Mouse (Mus musculus) kidney, embryonic 15.5 days (tissue): Measurements from ENCODE around the gene Arel1. TPM values are rescaled to one million over a fixed set of nuclear protein-coding genes. Genes with fewer than 3 reads are reported as not detected.
A peak's percentile ranks its signal among the peaks of the same experiment; 100 is the strongest.

Experiments
- ATAC-seq: fragments of 200-750 bp; cut with Nextera tagmentation; replicated peaks from 2 replicates; pipeline ENCODE4 v1.8.0; 2017; ENCODE audit warnings: moderate TSS enrichment; ENCODE audit not compliant: low FRiP score
- H3K27ac ChIP-seq: fragments of 300-500 bp; sonication (generic); 2 replicates; pipeline ENCODE4 v1.5.1; 2015; ENCODE audit warnings: mild to moderate bottlenecking, inconsistent platforms
- H3K27me3 ChIP-seq: fragments of 300-500 bp; sonication (generic); 2 replicates; pipeline ENCODE4 v1.6.1; 2015; ENCODE audit warnings: inconsistent platforms
- H3K36me3 ChIP-seq: fragments of 300-500 bp; sonication (generic); 2 replicates; pipeline ENCODE4 v1.6.1; 2015; ENCODE audit warnings: inconsistent platforms
- H3K4me1 ChIP-seq: fragments of 300-500 bp; sonication (generic); 2 replicates; pipeline ENCODE4 v1.6.1; 2015; ENCODE audit warnings: inconsistent platforms
- H3K4me2 ChIP-seq: fragments of 300-500 bp; sonication (generic); 2 replicates; pipeline ENCODE4 v1.6.1; 2015; ENCODE audit warnings: moderate library complexity, mild to moderate bottlenecking, inconsistent platforms
- H3K4me3 ChIP-seq: fragments of 300-500 bp; sonication (generic); replicated peaks from 2 replicates; pipeline ENCODE4 v1.5.1; 2015; ENCODE audit warnings: mild to moderate bottlenecking, inconsistent platforms
- H3K9ac ChIP-seq: fragments of 300-500 bp; sonication (generic); 2 replicates; pipeline ENCODE4 v1.6.1; 2015; ENCODE audit warnings: mild to moderate bottlenecking, inconsistent platforms
- H3K9me3 ChIP-seq: fragments of 300-500 bp; sonication (generic); replicated peaks from 2 replicates; pipeline ENCODE4 v1.6.1; 2016; ENCODE audit warnings: inconsistent platforms
- WGBS: fragments of 180-500 bp; shearing (Covaris S2); methylation state at CpG from one replicate; pipeline ENCODE4 v1.1.7; 2015; ENCODE audit warnings: mixed read lengths; 5-methylcytosine and 5-hydroxymethylcytosine counted together
- polyA plus RNA-seq: library from polyadenylated mRNA; unstranded; fragments of >200 nt; fragmentation: Nextera tagmentation; extraction: Ambion mirVana; gene quantifications from 2 replicates; pipeline ENCODE4 v1.2.1, GENCODE M21; 2015

The Arel1 gene
- polyA plus RNA-seq: 11.7 and 13.7 TPM in 2 replicates

DNA sequence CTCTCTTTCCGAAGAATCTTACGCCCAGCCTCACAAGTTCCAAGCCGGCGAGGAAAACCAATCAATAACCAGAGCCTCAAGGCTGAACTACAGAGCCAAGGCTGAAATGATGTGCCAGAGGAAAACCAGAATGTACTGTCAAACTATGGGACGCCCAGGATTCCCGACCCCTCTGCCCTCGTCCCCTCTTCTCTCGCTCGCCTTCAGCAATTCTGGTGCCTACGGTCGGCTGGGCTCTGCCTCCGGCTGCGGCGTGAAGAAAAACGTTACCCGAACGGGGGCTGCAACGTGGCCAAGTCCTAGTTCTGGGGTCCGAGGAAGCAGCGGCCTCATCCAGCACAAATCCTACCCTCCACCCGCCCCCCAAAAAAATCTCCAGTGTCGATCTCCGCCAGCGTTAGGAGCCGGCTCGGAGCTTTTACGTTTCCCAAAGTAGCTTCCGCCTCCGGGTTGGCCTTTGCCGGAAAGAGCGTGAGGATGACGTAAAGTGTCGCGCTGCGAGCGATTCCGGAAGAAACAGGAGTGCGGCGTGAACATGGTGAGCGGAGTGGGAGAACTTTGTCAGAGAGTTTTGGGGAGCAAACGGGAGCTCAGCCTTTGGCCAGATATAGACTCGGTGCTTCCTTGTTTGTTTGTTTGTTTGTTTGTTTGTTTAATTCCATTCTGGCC is at the start of gene Arel1, which contains the start of gene Fcf1:
Arel1 (minus strand) TSS at position 473 of the 669 bp plus-strand sequence.
Fcf1 (plus strand) TSS at position 470 of the 669 bp plus-strand sequence.
- peaks cover 27% of the 10 kb centered on the region for H3K36me3 ChIP-seq
- peaks cover 16% of the 10 kb centered on the region for H3K4me1 ChIP-seq
- peak within 1 kb of the TSS; percentile 54 for H3K27ac ChIP-seq
- peak within 1 kb of the TSS; percentile 91 for H3K4me2 ChIP-seq
- H3K4me3 ChIP-seq: peak within 1 kb of the TSS; percentile 97
- H3K27me3 ChIP-seq: no peaks in the 10 kb centered on the region
- WGBS: under 1% methylated on average over 42 of the region's 42 CpGs
- peak; percentile 70 for ATAC-seq
- H3K9ac ChIP-seq: peak within 1 kb of the TSS; percentile 82
- H3K9me3 ChIP-seq: no peaks in the 10 kb centered on the region

DNA sequence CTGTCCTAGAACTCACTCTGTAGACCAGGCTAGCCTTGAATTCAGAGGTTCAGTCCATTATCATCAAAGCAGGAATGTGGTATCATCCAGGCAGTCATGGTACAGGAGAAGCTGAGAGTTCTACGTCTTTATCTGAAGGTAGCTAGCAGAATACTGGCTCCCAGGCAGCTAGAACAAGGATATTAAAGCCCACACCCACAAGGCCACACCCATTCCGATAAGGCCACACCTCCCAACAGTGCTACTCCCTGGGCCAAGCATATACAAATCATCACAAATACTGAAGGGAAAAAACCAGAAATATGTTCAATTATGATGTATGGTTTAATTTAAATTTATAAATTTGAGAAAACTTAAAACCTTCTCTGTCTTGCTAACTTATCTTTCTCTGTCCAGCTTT is 41.5 kb upstream of the Arel1 start:
- Histone ChIP-seq H3K4me3 (no peak overlapping the region), H3K4me1 (no peaks in the 10 kb centered on the region), H3K27ac (no peak overlapping the region), H3K9me3 (0 out of 2 replicates have a peak, but pooled peaks cover 4% of the 10 kb centered on the region), H3K36me3 (peaks cover 60% of the 10 kb centered on the region), H3K4me2 (no peak overlapping the region), H3K9ac (no peak overlapping the region), H3K27me3 (no peaks in the 10 kb centered on the region)
- ATAC-seq: no peak
- 92% methylated on average over 2 of the region's 2 CpGs for WGBS

DNA sequence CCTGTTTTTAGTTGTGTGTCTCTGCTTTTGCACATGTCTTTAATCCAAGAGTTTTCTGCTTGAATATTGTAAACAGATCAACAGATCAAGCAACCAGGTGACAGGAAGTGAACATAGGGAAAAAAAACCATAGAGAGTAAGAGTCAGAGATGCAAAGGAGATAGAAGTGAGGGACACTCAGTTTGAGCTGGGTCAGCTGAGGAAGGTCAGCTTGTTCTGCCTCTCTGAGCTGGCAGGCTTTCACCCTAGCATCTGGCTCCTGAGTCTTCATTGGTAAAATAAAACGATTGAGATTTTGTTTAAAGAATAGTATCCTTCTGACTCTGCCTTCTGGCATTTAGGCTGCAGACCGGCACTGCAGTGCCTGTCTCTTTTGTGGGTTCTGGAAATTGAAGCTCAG is 39.8 kb upstream of the Arel1 start:
- Histone ChIP-seq H3K27ac (no peak overlapping the region), H3K9me3 (0 out of 2 replicates have a peak, but pooled peaks cover 4% of the 10 kb centered on the region), H3K27me3 (no peaks in the 10 kb centered on the region), H3K36me3 (peaks cover 44% of the 10 kb centered on the region), H3K4me1 (no peaks in the 10 kb centered on the region), H3K4me3 (no peak overlapping the region), H3K4me2 (no peak overlapping the region), H3K9ac (no peak overlapping the region)
- ATAC-seq: no peak
- WGBS: 96% methylated on average over 2 of the region's 2 CpGs

DNA sequence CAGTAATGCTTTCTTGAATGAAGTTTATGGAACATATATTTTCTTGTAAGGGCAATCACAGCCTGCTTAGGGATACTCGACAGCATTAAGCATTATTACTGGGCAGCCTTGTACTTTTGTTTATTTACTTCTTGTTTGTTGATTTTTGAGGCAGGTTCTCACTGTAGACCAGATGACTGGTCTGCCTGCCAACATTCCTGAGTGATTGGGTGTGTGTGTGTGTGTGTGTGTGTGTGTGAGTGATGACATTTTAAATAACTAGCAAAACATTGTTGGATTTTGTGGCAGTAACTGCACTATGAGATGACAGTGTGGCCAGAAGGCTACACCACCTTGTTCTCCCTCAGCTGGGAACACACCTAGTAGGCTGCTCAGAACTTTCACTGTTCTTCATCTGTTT is 39.1 kb upstream of the Arel1 start:
- 0 out of 2 replicates have a peak, but pooled peaks cover 4% of the 10 kb centered on the region for H3K9me3 ChIP-seq
- H3K27ac ChIP-seq: no peak overlapping the region
- peaks cover 44% of the 10 kb centered on the region for H3K36me3 ChIP-seq
- no peak overlapping the region for H3K4me3 ChIP-seq
- H3K4me1 ChIP-seq: no peaks in the 10 kb centered on the region
- no peak overlapping the region for H3K4me2 ChIP-seq
- WGBS: 95% methylated on average over 1 of the region's 1 CpGs
- no peaks in the 10 kb centered on the region for H3K27me3 ChIP-seq
- H3K9ac ChIP-seq: no peak overlapping the region
- ATAC-seq: no peak

DNA sequence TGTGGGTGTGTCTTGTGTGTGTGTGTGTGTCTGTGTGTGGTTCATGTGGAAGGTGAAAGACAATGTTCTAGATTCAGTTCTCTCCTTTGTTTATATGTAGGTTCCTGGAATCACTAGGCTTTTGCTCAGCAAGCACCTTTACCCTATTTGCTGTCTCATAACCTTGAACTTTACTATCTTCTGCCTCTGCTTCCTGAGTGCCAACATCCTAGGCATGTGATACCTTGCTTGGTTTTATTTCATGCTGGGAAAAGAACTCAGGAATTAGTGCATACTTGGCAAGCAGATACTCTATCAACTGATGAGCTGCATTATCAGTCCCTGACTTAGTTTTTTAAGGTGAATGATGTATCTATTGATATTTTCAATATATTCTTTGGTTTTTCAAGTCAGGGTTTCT is 36.3 kb upstream of the Arel1 start:
- peaks cover 36% of the 10 kb centered on the region for H3K36me3 ChIP-seq
- no peak overlapping the region for H3K9ac ChIP-seq
- H3K9me3 ChIP-seq: 0 out of 2 replicates have a peak, but pooled peaks cover 4% of the 10 kb centered on the region
- H3K4me2 ChIP-seq: no peak overlapping the region
- H3K27me3 ChIP-seq: no peaks in the 10 kb centered on the region
- H3K27ac ChIP-seq: no peak overlapping the region
- H3K4me1 ChIP-seq: no peaks in the 10 kb centered on the region
- ATAC-seq: no peak
- H3K4me3 ChIP-seq: no peak overlapping the region

DNA sequence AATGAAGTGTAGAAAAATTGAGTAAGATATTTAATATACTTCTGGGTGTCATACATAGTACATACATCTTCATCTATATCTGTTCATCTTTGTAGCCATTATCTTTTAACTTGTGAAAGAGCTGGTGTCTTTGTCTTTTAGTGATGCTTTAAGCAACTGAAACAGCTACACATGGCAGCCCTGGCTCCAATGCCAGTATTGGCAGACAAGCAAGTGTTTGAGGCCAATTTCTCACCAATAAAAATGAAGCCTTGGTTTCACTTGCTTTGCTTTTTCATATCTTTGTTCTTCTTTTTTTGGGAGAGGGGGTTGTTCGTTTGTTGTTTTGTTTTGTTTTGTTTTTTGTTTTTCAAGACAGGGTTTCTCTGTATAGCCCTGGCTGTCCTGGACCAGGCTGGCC is 35.5 kb upstream of the Arel1 start:
- 94% methylated on average over 1 of the region's 1 CpGs for WGBS

DNA sequence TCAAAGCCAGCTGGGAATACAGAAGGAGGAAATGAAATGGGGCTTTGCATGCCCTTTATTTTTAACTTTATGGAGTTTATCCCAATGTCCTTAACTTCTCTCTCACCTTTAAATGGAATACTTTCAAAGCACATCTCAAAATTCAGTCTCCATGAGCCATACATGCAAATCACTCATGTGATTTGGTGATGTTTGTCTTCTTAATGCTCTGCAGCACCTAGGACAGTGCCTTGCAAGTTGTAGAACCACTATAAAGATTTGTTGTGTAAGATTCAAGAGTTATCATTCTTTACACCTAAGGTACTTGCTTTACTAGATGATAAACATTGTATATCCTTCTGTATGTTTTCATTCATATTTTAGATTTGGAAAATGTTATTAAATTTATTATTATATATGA is 28.4 kb upstream of the Arel1 start:
- peaks cover 28% of the 10 kb centered on the region for H3K4me1 ChIP-seq
- H3K9me3 ChIP-seq: no peaks in the 10 kb centered on the region
- H3K4me2 ChIP-seq: peak overlapping the region; percentile 85
- H3K36me3 ChIP-seq: peaks cover 16% of the 10 kb centered on the region
- no peak overlapping the region for H3K27ac ChIP-seq
- H3K9ac ChIP-seq: no peak overlapping the region
- no peak for ATAC-seq
- H3K27me3 ChIP-seq: no peaks in the 10 kb centered on the region
- H3K4me3 ChIP-seq: peak overlapping the region; percentile 96

More for the DNA sequence above, 35.5 kb upstream of the Arel1 start:
- Histone ChIP-seq H3K9ac (no peak overlapping the region), H3K27ac (no peak overlapping the region), H3K27me3 (no peaks in the 10 kb centered on the region), H3K4me2 (no peak overlapping the region), H3K4me3 (no peak overlapping the region), H3K9me3 (0 out of 2 replicates have a peak, but pooled peaks cover under 1% of the 10 kb centered on the region), H3K4me1 (no peaks in the 10 kb centered on the region), H3K36me3 (peaks cover 28% of the 10 kb centered on the region)
- ATAC-seq: no peak

DNA sequence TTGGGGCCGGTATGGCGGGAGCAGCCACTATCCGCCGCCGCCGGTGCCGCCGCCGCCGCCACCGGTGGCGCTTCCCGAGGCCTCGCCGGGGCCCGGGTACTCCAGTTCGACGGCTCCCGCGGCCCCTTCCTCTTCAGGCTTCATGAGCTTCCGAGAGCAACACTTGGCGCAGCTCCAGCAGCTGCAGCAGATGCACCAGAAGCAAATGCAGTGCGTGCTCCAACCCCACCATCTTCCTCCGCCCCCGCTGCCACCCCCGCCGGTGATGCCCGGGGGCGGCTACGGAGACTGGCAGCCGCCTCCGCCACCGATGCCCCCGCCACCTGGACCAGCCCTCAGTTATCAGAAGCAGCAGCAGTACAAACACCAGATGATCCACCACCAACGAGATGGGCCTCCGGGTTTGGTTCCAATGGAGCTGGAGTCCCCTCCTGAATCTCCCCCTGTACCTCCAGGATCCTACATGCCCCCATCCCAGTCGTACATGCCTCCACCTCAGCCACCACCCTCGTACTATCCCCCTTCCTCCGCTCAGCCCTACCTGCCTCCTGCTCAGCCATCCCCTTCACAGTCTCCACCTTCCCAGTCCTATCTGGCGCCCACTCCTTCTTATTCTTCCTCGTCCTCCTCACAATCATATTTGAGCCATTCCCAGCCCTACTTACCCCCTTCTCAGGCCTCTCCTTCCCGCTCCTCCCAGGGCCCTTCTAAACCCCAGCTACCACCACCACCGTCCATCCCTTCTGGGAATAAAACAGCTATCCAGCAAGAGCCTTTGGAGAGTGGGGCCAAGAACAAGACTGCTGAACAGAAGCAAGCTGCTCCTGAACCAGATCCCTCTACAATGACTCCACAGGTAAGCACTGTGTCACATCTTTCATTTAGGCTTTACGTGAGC is 26.1 kb upstream of the Arel1 start:
- peaks cover 28% of the 10 kb centered on the region for H3K4me1 ChIP-seq
- ATAC-seq: peak; percentile 53
- H3K4me2 ChIP-seq: peak overlapping the region; percentile 85
- H3K9me3 ChIP-seq: no peaks in the 10 kb centered on the region
- H3K36me3 ChIP-seq: peaks cover 3% of the 10 kb centered on the region; the same call in 1 of the 2 replicates
- H3K27ac ChIP-seq: peak overlapping the region; percentile 82
- peak overlapping the region; percentile 89 for H3K9ac ChIP-seq
- H3K27me3 ChIP-seq: no peaks in the 10 kb centered on the region
- under 1% methylated on average over 44 of the region's 44 CpGs for WGBS
- peak overlapping the region; percentile 96 for H3K4me3 ChIP-seq

DNA sequence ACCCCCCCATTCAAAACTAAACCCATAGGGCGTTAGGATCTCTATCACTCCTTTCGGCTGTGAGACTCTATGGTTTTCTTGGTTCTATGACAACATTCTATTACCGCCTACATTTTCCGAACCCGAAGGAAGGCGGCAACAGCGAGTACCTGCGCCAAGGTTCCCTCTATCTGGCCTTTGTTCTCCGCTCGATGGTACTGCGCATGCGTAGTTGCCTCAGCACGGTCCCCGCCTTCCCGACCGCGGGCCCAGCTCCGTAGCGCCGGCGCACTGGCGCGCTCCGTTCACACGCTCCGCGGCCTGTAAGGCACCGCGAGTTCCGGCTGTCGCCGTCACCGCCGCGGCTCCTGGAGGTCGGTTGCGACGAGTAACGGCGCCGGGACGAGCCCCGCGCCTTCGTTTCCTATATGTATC is 25.4 kb upstream of the Arel1 start, which contains the start of gene Ylpm1:
Ylpm1 (plus strand) TSS at position 239 of the 414 bp plus-strand sequence.
- under 1% methylated on average over 45 of the region's 45 CpGs for WGBS
- peaks cover 28% of the 10 kb centered on the region for H3K4me1 ChIP-seq
- no peaks in the 10 kb centered on the region for H3K27me3 ChIP-seq
- H3K9me3 ChIP-seq: no peaks in the 10 kb centered on the region
- H3K4me2 ChIP-seq: peak within 1 kb of the TSS; percentile 85
- peak within 1 kb of the TSS; percentile 96 for H3K4me3 ChIP-seq
- H3K36me3 ChIP-seq: peaks cover 3% of the 10 kb centered on the region; the same call in 1 of the 2 replicates
- peak within 1 kb of the TSS; percentile 89 for H3K9ac ChIP-seq
- ATAC-seq: peak; percentile 98
- peak within 1 kb of the TSS; percentile 82 for H3K27ac ChIP-seq

DNA sequence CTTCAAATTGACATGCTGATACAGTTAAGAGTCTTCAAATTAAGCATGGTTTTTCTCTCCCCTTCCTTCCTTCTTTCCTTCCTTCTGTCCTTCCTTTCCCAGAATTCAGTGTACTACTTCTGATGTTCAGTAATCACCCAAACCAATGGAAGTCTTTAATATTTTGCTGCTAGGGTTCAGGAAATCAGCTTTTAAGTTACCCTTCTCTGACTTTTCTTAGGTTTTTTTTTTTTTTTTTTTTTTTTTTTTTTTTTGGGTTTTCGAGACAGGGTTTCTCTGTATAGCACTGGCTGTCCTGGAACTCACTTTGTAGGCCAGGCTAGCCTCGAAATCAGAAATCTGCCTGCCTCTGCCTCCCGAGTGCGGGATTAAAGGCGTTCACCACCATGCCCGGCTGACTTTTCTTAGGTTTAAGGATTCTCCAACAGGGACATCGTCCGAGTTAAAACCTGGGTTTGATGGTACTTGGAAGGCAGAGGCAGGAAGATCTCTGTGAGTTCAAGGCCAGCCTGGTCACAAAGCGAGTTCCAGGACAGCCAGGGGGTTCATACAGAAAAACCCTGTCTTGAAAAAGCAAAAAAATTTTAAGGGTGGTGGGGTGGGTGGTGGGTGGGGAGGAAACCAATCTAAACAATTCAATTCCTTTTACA is 24.5 kb upstream of the Arel1 start:
- WGBS: 92% methylated on average over 8 of the region's 9 CpGs
- peak overlapping the region; percentile 85 for H3K4me2 ChIP-seq
- 0 out of 2 replicates have a peak overlapping the region, but pooled peaks have one; percentile 18 for H3K27ac ChIP-seq
- no peaks in the 10 kb centered on the region for H3K27me3 ChIP-seq
- peaks cover 28% of the 10 kb centered on the region for H3K4me1 ChIP-seq
- 0 out of 2 replicates have a peak overlapping the region, but pooled peaks have one; percentile 4 for H3K9ac ChIP-seq
- no peak for ATAC-seq
- no peaks in the 10 kb centered on the region for H3K9me3 ChIP-seq
- peak overlapping the region; percentile 96 for H3K4me3 ChIP-seq
- H3K36me3 ChIP-seq: peaks cover 3% of the 10 kb centered on the region; the same call in 1 of the 2 replicates

DNA sequence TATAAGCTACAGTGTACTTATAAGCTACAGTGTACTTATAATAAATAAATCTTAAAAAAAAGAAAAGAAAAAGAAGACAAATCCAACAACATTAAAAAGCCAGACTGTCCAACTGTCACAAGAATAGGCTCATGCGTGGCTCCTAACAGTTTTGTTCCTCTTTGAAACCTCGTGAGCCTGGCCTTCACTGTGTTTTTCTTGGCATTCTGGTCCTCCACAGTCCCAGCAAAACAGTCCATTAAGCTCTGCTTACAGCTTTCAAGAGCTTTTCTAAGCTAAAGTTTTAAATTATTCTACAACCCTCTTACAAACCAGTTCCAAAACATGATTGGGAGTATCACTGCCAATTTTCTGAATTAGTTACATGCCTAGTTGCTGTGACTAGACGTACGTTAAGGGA is 18.8 kb upstream of the Arel1 start:
- Histone ChIP-seq H3K4me2 (no peak overlapping the region), H3K4me3 (no peak overlapping the region), H3K27ac (no peak overlapping the region), H3K9me3 (no peaks in the 10 kb centered on the region), H3K9ac (no peak overlapping the region), H3K27me3 (no peaks in the 10 kb centered on the region), H3K4me1 (no peaks in the 10 kb centered on the region), H3K36me3 (peaks cover 6% of the 10 kb centered on the region)
- no peak for ATAC-seq
- 61% methylated on average over 4 of the region's 4 CpGs for WGBS
